Mouse (Mus musculus) heart, postnatal 0 days (tissue): ENCODE data around the gene Esrrg. TPM values are rescaled to one million over a fixed set of nuclear protein-coding genes. Genes with fewer than 3 reads are reported as not detected.

Source experiments
- ATAC-seq: fragments of 200-750 bp; cut with Nextera tagmentation; 2 replicates; pipeline ENCODE4 v1.8.0; 2017; ENCODE audit warnings: low read depth, moderate number of reproducible peaks, moderate library complexity; ENCODE audit not compliant: insufficient read depth
- DNase-seq: peaks from one replicate; pipeline ENCODE4 v3.0.0-alpha.2; 2016; ENCODE audit warnings: low spot score
- H3K27ac ChIP-seq: fragments of 300-500 bp; sonication (generic); 2 replicates; pipeline ENCODE4 v1.5.1; 2014; ENCODE audit warnings: low read depth, mild to moderate bottlenecking
- H3K27me3 ChIP-seq: fragments of 300-500 bp; sonication (generic); 2 replicates; pipeline ENCODE4 v1.6.1; 2014; ENCODE audit warnings: low read length, mixed read lengths; ENCODE audit not compliant: control insufficient read depth, insufficient read depth
- H3K36me3 ChIP-seq: fragments of 300-500 bp; sonication (generic); replicated peaks from 2 replicates; pipeline ENCODE4 v1.6.1; 2014; ENCODE audit warnings: low read length, mixed read lengths; ENCODE audit not compliant: control insufficient read depth, insufficient read depth
- H3K4me1 ChIP-seq: fragments of 300-500 bp; sonication (generic); 2 replicates; pipeline ENCODE4 v1.6.1; 2014; ENCODE audit warnings: antibody characterized with exemption; ENCODE audit not compliant: control insufficient read depth, insufficient read depth
- H3K4me2 ChIP-seq: fragments of 300-500 bp; sonication (generic); 2 replicates; pipeline ENCODE4 v1.6.1; 2014; ENCODE audit warnings: low read depth, mild to moderate bottlenecking, low read length, moderate library complexity
- H3K4me3 ChIP-seq: fragments of 300-500 bp; sonication (generic); 2 replicates; pipeline ENCODE4 v1.5.1; 2014; ENCODE audit warnings: low read depth, low read length
- H3K9ac ChIP-seq: fragments of 300-500 bp; sonication (generic); replicated peaks from 2 replicates; pipeline ENCODE4 v1.6.1; 2014; ENCODE audit warnings: low read depth, low read length, mixed read lengths
- H3K9me3 ChIP-seq: fragments of 300-500 bp; sonication (generic); replicated peaks from 2 replicates; pipeline ENCODE4 v1.6.1; 2016; ENCODE audit warnings: low read length; ENCODE audit not compliant: control insufficient read depth
- CTCF ChIP-seq: IDR thresholded peaks from 2 replicates; pipeline ENCODE4 v1.5.1; 2016; ENCODE audit warnings: antibody characterized with exemption, control low read depth, low read depth
- EP300 ChIP-seq: IDR thresholded peaks from 2 replicates; pipeline ENCODE4 v1.6.1; 2016; ENCODE audit warnings: antibody characterized with exemption, low read depth
- WGBS: fragments of 180-500 bp; shearing (Covaris S2); extraction: QIAGEN DNeasy Blood & Tissue Kit; methylation state at CpG from one replicate; pipeline ENCODE4 v1.1.7; 2014; 5-methylcytosine and 5-hydroxymethylcytosine counted together
- polyA plus RNA-seq: library from polyadenylated mRNA; unstranded; fragments of >200 nt; fragmentation: Nextera tagmentation; extraction: Ambion mirVana; gene quantifications from 2 replicates; pipeline ENCODE4 v1.2.1, GENCODE M21; 2015
- total RNA-seq: library from RNA; depleted of rRNA; stranded (reverse); fragments of >200 nt; gene quantifications from 2 replicates; pipeline ENCODE4 v1.2.3, GENCODE M21; 2014; ENCODE audit warnings: low replicate concordance

The Esrrg gene
- total and polyA plus RNA-seq, 2 experiments from 2014 or later, result 11.5 to 16.8 TPM

GRCm38 (mm10) chr1:187888142-187888541 is 279.6 kb downstream of the Esrrg start:
- DNase-seq, result peak; percentile 41
- no peak for ATAC-seq
- Histone ChIP-seq H3K4me3 (no peak overlapping the region), H3K36me3 (no peaks in the 10 kb centered on the region), H3K27ac (no peak overlapping the region), H3K27me3 (no peaks in the 10 kb centered on the region), H3K9ac (no peak overlapping the region), H3K4me2 (no peak overlapping the region), H3K9me3 (no peaks in the 10 kb centered on the region), H3K4me1 (peaks cover 6% of the 10 kb centered on the region)
- 48% methylated on average over 8 of the region's 8 CpGs for WGBS
- TF ChIP-seq CTCF (no peak), EP300 (no peak)

- no peak for DNase-seq
- Histone ChIP-seq H3K4me2 (no peak overlapping the region), H3K9me3 (no peaks in the 10 kb centered on the region), H3K36me3 (no peaks in the 10 kb centered on the region), H3K4me3 (no peak overlapping the region), H3K4me1 (peaks cover 6% of the 10 kb centered on the region), H3K27ac (no peak overlapping the region), H3K27me3 (no peaks in the 10 kb centered on the region), H3K9ac (no peak overlapping the region)
- TF ChIP-seq CTCF (no peak), EP300 (no peak)
- ATAC-seq, result no peak
- 95% methylated on average over 4 of the region's 4 CpGs for WGBS
Observed at GRCm38 (mm10) chr1:187889096-187889495, 280.5 kb downstream of the Esrrg start.

- no peak overlapping the region for H3K9ac ChIP-seq
- H3K27ac ChIP-seq, result no peak overlapping the region
- DNase-seq (no peak), ATAC-seq (no peak)
- no peak overlapping the region for H3K4me2 ChIP-seq
- 76% methylated on average over 9 of the region's 9 CpGs for WGBS
- no peaks in the 10 kb centered on the region for H3K9me3 ChIP-seq
- H3K27me3 ChIP-seq, result no peaks in the 10 kb centered on the region
- no peak overlapping the region for H3K4me3 ChIP-seq
- no peak for TF ChIP-seq CTCF
- no peak for TF ChIP-seq EP300
- H3K36me3 ChIP-seq, result no peaks in the 10 kb centered on the region
- H3K4me1 ChIP-seq, result peaks cover 12% of the 10 kb centered on the region
Observed at GRCm38 (mm10) chr1:187891262-187891661, 282.7 kb downstream of the Esrrg start.

GRCm38 (mm10) chr1:187895459-187895858 is 286.9 kb downstream of the Esrrg start:
- no peak for ATAC-seq

GRCm38 (mm10) chr1:187896291-187896690 is 287.7 kb downstream of the Esrrg start:
- Histone ChIP-seq H3K27me3 (no peaks in the 10 kb centered on the region), H3K36me3 (no peaks in the 10 kb centered on the region), H3K4me2 (no peak overlapping the region), H3K27ac (no peak overlapping the region), H3K9ac (no peak overlapping the region), H3K9me3 (no peaks in the 10 kb centered on the region), H3K4me1 (peaks cover 14% of the 10 kb centered on the region), H3K4me3 (no peak overlapping the region)
- TF ChIP-seq EP300, result no peak
- no peak for TF ChIP-seq CTCF
- WGBS, result 89% methylated on average over 3 of the region's 3 CpGs
- DNase-seq (no peak), ATAC-seq (no peak)

More at GRCm38 (mm10) chr1:187895459-187895858, 286.9 kb downstream of the Esrrg start:
- Histone ChIP-seq H3K4me1 (peaks cover 14% of the 10 kb centered on the region), H3K4me2 (no peak overlapping the region), H3K4me3 (no peak overlapping the region), H3K27ac (no peak overlapping the region), H3K27me3 (no peaks in the 10 kb centered on the region), H3K36me3 (no peaks in the 10 kb centered on the region), H3K9ac (no peak overlapping the region), H3K9me3 (no peaks in the 10 kb centered on the region)
- TF ChIP-seq CTCF (no peak), EP300 (no peak)
- no peak for DNase-seq
- 38% methylated on average over 1 of the region's 1 CpGs for WGBS

GRCm38 (mm10) chr1:187896910-187897309 is 288.3 kb downstream of the Esrrg start:
- Histone ChIP-seq H3K27ac (no peak overlapping the region), H3K9me3 (no peaks in the 10 kb centered on the region), H3K36me3 (no peaks in the 10 kb centered on the region), H3K9ac (no peak overlapping the region), H3K4me3 (no peak overlapping the region), H3K4me1 (peaks cover 15% of the 10 kb centered on the region), H3K27me3 (no peaks in the 10 kb centered on the region), H3K4me2 (no peak overlapping the region)
- ATAC-seq (no peak), DNase-seq (no peak)
- 60% methylated on average over 7 of the region's 7 CpGs for WGBS
- TF ChIP-seq EP300 (no peak), CTCF (no peak)
